Mouse (Mus musculus) thymus, postnatal 4 days (tissue): ENCODE data around the gene Fam129b.

Experiments
- DNase-seq: peaks from one replicate; pipeline ENCODE4 v3.0.0; 2021

Fam129b gene

GRCm38 (mm10) chr2:32894097-32894496 is 18.2 kb downstream of the Fam129b start:
- no peak for DNase-seq

DNA sequence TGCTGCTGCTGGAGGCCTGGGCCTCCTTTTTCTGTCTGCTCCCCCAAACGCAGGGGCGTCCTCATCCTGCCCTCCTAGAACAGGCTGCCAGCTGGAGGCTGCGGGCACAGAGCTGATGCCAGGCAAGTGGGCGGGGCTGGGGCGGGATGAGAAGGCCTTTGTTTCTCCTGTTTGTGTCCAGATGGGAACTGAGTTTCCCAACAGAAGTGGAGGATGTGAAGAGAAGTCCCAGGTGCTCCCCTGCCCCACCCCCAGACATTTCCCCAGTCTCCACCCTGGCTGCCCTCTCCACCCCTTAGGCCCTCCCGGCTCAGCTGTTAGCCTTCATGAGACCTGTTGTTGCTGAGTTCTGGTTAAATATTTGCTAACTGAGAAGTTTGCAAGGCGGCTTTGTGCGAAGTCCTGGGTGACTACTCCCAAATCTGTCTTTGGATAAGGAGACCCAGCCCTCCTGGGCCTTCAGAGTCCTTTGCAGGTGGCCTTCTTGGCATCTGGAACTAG is 19.7 kb downstream of the Fam129b start:
- DNase-seq = no peak

DNA sequence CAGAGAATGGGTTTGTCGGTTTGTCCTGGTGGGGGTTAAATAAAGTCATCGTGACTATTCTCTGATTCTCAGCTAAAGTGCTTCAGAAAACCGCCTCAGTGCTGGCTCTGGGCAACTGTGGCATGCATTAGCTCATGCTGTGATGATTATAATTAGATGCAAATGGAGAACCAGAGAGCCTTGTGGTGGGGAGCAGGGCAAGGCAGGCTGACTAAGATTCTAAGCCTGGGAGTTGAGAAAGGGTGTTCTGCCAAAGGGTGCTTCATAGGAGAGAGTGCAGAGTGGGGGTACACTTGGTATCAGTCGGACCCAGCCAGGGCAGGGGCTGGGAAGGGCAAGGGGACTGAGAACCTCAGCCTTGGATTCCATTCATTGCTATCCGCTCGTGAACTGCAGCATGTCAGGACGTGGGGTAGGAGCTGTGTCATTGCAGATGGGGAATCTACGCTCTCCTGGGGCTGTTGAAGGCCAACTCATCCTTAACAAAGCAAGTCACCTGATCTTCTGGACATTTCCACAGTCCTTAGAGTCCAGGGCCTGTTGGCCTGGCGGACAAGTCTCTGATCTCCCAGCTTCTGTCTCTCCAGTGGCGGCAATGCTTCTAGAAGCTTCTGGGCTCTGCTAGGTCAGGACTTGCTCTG is 20.7 kb downstream of the Fam129b start:
- no peak for DNase-seq

- DNase-seq = no peak
Observed at GRCm38 (mm10) chr2:32898983-32899382, 23.1 kb downstream of the Fam129b start.

GRCm38 (mm10) chr2:32902126-32902525 is 26.2 kb downstream of the Fam129b start:
- peak; percentile 6 for DNase-seq

- DNase-seq = no peak
Observed at GRCm38 (mm10) chr2:32903470-32903869, 27.6 kb downstream of the Fam129b start.

DNA sequence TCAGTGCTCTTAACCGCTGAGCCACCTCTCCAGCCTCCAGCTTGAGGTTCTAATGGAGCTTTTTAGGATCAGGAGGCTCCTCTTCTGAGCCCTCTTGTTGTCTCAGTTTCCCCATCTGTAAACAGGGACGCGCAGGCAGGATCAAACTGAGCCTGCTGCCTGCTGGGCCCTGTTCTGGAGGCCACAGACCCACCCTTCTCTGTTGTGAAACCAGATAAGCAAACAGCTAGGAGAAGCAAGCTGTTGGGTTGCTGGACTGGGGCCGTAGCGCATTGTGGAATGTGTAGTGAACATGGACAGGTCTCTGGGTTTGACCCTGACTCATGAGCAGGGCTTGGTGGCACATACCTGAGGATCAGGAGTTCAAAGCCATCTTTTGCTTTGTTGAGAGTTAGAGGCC is 28.7 kb downstream of the Fam129b start:
- no peak for DNase-seq

DNA sequence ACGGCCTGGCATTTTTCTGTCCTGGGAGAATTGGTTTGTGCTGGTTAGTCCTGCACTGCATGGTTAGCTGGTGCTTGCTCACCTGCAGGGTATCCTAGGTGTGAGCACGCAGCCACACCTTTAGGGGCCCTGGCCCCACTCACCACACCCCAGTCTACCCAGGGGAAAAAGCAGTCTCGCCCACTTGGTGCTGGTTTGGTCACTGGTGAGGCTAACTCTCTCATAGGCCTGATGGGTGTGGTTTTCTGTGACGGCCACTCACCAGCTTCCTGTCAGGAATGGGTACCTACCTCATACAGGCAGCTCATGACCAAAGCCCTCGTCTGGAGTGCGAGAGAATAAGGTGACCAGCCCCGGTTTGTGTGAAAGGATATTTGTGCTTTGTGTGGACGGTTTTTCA is 29.4 kb downstream of the Fam129b start:
- no peak for DNase-seq

DNA sequence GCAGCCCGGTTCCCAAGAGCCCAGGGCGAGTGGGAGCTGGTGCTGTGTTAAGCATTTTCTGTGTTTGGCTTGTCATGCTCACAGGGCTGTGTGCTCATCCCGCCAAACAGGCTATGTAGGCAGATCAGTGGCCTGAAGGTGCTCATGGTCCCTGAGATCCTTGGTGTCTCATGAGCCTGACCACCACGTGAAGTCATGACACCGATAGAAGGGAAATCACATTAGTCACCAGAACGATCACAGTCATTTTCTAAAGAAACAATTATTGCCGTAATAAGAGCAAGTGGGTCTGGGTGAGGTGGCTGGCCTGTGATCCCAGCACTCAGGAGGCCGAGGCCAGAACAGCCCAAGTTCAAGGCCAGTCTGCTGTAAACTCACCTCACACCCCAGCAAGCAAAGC is 31.5 kb downstream of the Fam129b start:
- DNase-seq = no peak

GRCm38 (mm10) chr2:32908272-32908671 is 32.4 kb downstream of the Fam129b start:
- no peak for DNase-seq

GRCm38 (mm10) chr2:32908796-32909195 is 32.9 kb downstream of the Fam129b start:
- DNase-seq = no peak

DNA sequence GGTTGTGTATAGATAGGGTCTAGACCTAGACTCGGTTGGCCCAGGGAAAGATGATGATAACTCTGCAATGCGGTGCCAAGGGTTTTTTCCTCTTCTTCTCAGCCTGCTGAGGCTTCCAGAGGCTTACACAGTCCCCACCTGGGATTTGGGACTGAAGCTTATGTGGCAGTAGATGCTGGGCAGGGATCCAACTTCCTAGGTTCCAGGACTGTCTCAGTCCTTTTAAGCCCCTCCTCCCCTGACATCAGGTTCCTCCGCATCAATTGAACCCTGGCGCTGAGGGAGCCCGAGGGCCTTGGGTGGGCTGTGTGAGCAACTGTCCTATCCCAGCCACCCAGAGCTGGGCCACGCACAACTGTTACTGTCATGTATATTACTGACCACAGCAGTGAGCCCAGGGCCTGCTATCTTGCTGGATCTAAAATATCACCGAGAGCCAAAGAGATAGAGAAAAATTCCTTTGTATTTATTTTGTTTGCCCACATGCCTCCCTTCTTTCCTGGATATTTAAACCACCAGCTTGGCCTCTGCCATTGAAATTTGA is 35.8 kb downstream of the Fam129b start:
- no peak for DNase-seq

GRCm38 (mm10) chr2:32912210-32912804 is 36.4 kb downstream of the Fam129b start:
- peak; percentile 91 for DNase-seq

DNA sequence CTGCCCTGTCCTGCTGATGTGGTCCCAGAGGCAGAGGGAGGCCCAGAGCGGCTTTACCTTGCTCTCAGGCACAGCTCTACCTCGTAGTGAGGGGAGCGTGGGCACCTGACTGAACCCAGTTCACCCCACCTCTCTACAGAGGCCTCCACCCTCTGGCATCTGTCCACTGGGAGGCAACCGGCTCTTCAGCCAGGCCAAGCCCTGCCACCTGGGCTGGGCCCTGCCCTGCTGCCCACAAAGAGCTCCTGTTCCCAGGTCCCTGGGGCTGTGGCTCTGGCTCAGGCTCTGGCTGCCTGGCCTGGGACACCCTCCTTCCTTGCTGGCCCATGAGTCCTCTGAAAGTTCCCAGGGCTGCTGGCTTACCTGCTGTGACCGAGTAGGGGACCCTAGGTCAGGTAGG is 38.4 kb downstream of the Fam129b start:
- DNase-seq = no peak

GRCm38 (mm10) chr2:32914896-32915295 is 39.0 kb downstream of the Fam129b start:
- no peak for DNase-seq

DNA sequence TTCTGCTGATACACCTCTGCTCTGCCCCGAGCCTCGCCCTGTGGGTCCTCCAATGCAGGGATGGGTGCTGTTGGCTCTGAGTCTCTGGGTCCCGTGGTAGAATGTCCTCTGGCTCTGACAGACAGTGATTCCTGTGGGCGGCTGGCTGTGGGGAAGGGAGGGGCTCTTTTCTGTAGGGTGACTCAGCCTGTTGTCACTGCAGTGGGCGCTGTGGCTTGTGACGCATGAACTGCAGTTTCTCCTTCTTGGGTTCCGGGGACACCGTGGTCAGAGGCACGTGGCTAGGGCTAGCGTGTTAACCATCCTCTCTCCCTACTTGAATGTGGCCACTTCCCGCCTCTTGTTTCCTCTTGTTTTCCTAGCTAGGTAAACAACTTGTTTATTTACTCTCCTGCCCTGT is 41.6 kb downstream of the Fam129b start:
- DNase-seq = peak; percentile 34

- no peak for DNase-seq
Observed at GRCm38 (mm10) chr2:32918391-32918790, 42.5 kb downstream of the Fam129b start.

DNA sequence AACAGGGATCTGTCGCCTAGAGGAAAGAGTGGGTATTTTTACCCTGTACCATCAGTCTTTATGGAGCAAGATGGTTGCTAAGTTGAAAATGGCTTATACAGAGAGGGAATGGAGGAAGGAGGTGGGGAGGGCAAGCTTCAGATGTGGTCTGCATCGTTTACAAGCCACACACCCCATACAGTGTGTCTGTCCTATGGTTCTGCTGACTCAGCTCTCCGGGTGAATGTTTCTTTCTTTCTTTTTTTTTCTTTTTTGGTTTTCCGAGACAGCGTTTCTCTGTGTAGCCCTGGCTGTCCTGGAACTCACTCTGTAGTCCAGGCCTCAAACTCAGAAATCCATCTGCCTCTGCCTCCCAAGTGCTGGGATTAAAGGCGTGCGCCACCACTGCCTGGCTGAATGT is 45.3 kb downstream of the Fam129b start:
- DNase-seq = peak; percentile 16

DNA sequence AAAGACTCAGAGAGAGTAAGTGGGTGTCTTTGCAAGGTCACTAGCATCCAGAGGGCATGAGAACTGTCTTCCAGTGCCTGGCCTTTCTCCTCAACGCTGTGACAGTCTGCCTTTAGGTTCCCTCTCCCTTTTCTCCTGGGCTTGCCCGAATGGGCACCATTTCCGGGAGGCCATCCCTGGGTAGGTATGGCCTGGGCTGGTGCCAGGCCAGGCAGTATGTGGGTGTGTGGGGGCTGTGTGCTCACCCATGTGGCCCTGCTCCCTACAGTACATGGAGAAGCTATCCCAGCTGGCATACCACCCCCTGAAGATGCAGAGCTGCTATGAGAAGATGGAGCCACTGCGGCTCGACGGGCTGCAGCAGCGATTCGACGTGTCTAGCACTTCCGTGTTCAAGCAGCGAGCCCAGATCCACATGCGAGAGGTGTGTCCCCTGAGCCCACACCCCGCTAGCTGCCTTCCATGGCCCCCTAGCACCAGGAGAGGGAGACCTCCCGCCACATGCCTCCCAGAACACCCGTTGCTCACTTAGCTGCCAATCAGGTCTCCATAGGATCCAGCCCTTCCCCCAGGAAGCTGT is 46.0 kb downstream of the Fam129b start:
- peak; percentile 7 for DNase-seq

DNA sequence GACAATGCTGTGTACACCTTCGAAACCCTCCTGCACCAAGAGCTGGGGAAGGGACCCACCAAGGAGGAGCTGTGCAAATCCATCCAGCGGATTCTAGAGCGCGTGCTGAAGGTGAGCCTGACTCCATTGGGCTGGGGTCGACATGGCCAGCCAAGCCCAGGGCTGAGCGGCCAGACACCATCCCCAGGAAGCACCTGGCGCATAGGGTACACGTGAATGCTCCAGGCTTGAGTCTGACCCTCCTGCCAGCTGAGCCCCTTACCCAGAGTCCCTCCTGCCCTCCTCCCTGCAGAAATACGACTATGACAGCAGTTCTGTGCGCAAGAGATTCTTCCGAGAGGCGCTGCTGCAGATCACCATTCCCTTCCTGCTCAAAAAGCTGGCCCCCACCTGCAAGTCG is 46.6 kb downstream of the Fam129b start:
- peak; percentile 6 for DNase-seq

DNA sequence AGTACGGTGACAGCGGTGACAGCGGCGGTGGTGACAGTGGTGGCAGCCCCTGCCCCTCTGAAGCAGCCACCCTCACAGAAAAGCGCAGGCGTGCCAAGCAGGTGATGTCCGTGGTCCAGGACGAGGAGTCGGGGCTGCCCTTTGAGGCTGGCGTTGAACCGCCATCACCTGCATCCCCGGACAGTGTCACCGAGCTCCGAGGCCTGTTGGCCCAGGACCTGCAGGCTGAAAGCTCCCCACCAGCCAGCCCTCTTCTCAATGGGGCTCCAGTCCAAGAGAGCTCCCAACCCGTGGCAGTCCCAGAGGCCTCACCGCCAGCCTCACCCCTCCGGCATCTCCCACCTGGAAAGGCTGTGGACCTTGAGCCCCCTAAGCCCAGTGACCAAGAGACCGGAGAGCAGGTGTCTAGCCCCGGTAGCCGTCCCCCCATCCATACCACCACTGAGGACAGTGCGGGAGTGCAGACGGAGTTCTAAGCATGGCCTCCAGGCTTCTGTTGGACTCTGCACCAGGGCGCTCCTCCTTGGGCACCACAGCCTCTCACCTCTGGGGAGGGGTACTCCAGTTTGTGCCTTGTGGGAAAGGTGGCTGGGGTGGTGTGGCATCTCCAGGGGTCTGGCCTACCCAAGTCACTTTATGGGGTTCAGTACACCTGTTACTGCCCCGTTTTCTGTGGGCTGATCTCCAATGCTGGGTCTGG is 47.8 kb downstream of the Fam129b start:
- peak; percentile 14 for DNase-seq

- DNase-seq = peak; percentile 27
Observed at GRCm38 (mm10) chr2:32924306-32924844, 48.5 kb downstream of the Fam129b start.
